Mouse (Mus musculus): ENCODE measurements around the gene Acvr1b.

Acvr1b gene

DNA sequence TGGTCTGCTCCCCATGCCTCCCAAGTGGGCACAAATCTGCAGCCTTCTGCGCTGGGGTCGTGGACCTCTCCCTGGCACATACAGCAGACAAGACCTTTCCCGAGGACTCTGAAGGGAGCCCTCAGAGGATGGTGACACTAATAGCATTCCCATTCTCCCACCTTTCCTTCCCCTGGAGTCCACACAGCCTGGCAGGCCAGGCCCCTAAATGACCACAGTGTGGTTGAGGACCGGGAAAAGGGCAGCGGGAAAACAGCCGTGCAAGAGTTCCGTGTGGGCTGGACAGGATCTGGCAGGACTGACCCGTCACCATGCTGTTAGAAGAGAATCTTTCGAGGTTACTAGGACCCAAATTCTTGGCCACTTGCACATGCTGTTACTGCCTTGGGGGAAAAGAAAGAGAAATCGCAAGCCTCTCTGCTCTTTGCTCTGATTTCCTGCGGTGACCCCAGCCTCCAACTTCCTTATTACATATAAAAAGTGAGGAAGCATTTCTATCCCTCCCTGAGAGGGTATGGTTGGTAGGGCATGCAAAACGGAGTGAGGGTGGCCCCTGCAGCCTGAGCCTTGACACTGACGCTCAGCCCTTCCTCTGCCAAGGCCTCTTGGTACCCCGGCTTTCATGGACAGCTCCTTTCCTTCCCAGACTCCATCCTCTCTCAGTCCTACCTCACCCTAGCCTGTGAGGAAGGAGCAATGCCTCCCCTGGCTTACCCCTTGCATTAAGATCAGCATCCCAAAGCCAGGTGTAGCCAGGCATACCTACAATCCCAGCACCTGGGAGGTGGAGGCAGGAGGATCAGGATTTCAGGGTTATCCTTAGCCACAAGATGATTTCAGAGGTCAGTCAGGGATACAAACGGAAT, 27.5 kb upstream of the Acvr1b start:
- no peak for DNase-seq (ENCODE audit: low read depth, low spot score)

DNA sequence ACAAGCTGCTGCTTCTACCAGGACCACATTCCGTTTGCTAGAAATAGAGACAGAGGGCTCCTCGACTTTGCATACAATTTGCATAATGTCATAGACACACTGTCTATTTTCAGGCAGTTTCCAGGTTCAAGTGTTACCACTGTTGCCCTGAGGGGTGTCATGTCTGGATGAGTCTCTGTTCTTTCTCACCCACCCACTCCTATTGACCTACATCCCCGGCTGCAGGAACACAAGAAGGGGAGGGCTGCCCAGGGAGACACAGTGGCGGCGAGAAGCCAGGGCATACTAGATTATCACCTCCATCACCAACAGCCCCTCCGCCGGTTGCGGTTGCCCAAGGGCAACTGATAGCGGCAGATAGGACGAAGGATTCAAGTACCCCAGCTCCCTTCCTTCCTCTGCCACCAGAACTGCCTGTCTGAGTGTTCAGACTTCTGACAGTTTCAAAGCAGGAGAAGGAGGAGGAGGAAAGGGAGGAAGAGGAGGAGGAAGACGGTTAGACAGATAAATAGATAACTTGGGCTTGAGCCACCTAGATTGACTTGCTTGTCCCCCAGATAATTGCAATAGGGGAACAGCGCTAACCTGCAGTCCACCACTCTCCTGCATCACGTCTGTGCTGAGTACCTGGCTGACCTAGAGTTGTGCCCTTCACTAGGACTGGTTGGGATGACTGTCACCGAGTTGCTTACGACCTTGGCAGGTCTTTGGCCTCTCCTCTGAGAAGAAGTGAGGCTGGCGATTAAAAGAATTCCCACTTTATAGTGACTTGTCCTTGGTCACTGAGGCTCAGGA, 26.6 kb upstream of the Acvr1b start:
- DNase-seq (ENCODE audit: low read depth, low spot score) = no peak

DNA sequence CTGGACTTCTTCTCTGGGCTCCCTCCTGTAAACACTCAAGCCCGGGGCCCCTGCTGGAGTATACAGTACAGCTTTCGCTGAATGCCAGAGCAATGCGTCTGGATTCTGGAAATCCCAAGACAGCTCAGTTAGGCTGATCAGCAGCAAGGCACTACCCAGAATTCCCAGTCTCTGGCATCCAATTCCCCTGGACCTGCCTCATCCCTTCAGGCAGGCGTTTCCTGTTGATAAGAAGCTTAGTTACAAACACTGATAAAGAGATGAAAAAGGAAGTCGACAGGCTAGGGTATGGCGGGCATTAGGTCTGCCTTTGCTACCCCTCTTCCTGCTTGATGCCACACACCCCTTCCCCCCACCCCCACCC, 26.0 kb upstream of the Acvr1b start:
- no peak for DNase-seq (ENCODE audit: low read depth, low spot score)

DNA sequence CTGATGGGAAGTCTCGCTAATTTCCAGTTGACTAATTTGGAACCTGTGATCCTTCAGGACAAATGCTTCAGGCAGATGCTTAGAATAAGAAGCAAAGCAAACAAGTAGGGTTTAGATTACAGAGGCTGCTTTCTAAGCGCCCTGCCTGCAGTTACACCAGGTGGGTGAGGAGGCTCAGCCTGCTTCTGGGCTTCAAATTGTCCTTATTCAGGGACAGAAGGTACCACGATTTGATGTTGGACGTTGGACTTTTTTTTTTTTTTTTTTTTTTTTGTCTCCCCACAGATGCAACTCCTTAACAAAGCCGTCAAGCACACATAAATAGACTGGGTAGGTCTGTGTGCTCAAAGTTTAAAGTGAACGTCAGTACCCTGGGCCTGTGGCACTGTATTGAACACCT, 25.3 kb upstream of the Acvr1b start:
- peak; percentile 46 for DNase-seq (ENCODE audit: low read depth, low spot score)

DNA sequence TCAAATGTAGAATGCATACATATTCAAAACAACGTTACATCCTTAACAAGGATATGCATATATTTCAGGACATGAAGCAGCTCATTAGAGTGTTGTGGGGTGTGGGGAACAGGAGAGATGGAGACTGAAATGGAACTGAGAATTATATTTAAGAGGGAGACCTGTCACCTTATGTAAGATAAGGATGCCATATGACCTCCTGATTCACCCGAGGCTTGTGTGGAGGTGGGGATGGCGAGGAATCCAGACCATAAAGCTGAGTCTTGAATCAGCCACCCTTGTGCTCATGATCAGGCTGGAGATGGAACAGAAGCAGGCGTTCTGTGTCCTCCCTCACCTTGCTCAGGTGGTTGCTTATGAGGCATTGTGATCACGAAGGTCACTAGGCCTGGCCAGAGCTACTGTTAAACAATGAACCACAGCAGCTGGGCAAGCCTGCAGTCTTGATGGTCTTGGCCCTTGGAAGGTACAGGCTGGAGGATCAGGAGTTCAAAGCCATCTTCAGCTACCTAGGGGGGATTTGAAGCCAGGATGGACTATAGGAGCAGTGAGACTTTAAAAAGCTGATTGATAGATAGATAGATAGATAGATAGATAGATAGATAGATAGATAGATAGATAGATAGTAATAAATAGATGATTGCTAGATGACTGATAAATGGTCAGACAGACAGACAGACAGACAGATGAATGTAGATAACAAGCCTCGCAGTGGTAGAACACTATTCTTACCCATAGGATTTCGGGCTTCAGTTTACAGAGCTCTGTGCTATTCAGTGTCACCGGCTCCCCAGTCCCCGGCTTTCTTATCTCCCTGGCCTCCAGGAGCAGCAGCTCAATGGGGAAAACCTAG, 22.2 kb upstream of the Acvr1b start:
- no peak for DNase-seq (ENCODE audit: low read depth, low spot score)

DNA sequence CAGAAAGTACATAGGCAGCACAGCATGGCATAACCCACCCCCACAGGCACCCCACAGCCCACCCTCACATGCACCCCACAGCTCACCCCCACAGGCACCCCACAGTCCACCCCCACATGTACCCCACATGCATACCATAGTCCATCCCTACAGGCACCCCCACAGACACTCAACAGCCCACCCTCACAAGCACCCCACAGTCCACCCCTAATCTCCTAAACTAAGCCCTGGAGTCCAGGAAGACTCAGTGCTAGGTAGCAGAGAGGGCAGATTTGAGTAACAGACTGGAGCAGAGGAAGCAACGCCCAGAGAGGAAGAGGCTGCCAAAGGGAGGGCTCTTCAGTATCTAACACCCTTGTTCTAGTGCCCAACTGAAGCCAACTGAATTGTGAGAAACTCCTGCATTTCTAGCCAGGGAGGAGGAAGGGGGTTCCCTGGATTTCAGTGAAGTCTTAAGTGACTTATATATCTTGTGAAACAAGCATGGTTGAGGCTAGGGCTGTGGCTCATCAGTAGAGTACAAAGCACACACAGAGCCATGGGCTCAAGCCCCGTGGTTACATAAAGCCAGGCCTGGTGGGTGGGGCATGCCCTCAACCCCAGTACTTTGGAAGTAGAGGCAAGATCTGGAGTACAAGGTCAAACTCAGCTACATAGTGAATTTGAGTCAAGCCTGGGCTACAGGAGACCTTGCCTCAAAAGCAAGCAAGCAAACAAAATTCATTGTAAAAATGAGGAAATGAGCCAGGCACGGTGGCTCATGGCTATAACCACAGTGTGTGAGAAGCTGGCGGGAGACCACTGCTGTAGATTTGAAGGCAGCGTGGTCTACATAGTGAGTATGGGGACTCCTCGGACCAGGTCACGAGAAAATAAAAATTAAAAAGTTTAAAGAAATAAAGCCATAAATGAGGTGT, 18.9 kb upstream of the Acvr1b start:
- DNase-seq (ENCODE audit: low read depth, low spot score) = no peak

DNA sequence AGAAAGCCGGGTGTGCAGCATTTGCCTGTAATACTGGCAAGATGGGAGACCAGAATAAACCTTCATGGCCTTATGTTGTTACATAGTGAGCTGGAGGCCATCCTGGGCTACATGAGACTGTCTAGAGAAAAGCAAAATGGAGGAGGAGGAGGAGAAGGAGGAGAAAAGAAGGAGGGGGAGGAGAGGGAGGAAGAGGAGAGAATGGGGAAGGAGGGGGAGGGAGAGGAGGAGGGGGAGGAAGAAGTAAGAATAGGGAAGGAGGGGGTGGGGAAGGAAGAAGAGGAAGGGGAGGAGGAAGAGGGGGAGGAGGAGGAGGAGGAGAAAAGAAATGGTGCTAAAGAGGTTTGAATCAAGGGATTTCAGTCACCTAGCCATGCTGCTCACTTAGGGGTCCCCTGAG, 13.7 kb upstream of the Acvr1b start:
- no peak for DNase-seq (ENCODE audit: low read depth, low spot score)

DNA sequence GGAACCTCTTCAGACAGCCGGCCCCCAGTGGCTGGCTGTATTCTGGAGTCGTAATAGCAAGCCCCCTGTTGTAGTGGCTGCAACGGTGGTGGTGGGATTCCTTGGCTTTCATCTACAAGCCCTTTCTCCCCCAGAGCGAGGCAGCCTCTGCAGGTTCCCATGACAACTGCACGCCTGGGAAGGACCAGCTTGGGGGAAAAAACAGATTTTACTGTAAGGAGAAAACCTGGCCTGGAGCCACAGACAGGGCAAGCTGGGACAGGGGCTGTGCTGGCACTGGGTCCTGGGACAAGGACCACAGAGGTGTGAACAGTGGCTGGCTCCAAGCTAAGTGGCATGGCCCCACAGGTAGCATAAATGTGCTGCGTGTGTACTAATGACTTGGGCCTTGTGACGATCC, 13.3 kb upstream of the Acvr1b start:
- DNase-seq (ENCODE audit: low read depth, low spot score) = no peak

DNA sequence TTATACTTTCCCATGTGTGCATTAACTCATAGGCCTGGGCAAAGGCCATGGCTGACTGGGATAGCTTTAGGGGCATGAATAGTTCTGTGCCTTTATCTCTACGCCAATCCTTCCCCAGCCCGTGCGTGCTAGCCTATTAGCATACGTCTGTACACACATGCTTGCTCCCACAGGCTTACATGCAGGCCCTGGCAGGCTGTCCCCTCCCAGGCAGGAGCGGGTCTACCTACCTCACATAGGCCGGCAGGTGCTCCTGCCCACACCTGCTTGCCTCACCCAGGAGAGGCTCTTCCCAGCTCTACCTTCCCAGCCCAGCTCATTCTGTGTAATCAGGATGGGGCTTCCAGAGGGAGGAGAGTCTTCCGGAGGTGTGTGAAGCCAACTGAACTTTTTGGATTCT, 12.3 kb upstream of the Acvr1b start:
- no peak for DNase-seq (ENCODE audit: low read depth, low spot score)

DNA sequence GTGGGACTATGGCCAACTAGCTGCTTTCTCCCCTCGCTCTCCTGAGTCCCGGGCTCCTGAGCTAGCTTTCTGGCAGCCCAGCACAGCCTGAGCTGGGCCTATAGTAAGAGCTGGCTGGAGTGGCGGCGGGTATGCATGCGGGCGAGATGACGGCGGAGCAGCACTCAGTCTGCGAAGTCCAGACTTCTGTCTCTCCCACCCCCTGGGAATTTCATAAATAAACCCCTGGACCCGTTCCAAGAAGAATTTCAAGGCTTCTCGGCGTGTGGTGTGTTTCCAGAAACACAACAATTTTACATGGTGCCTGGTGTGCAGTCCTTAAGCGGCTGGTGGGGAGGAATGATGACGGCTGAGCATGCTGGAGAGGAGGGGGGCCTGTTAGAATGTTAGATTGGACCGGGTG, 10.8 kb upstream of the Acvr1b start:
- no peak for DNase-seq (ENCODE audit: low read depth, low spot score)

DNA sequence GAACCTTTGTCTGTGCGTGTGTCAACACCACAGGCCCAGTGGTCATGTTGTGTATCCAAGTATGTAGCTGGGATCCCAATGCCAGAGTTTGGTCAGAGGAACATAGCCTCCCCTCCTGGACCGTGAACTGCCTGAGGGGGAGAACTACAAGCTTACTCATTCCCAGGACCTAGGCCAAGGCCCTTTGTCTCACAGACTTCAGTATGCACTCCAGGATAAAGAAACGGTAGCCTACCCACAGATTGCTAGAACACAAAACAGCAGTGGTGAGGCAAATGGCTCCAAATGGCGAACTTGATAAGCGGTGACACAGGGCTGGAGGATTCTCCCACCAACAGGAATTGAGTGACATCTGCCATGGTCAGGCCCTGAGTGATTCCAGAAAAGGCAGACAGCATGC, 10.0 kb upstream of the Acvr1b start:
- no peak for DNase-seq (ENCODE audit: low read depth, low spot score)

DNA sequence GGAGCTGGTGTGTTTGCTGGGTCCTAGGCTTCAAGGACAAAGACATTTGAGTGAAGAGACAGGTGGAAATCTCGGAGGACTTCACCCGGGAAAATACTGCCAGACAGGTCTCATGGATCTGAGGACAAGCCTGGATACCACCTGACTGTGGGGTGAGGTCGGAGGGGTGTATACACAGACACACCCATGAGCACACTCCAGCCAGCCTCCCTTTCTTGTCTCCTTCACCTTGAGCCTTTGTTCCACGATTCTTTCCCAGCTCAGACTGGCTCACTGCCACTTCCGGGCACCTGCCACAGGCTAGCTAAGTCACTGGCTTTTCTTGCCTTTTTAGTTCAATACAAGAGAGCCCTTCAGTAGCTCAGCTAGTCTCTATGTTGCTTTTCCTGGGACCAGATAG, 9.6 kb upstream of the Acvr1b start:
- peak; percentile 77 for DNase-seq (ENCODE audit: low read depth, low spot score)

DNA sequence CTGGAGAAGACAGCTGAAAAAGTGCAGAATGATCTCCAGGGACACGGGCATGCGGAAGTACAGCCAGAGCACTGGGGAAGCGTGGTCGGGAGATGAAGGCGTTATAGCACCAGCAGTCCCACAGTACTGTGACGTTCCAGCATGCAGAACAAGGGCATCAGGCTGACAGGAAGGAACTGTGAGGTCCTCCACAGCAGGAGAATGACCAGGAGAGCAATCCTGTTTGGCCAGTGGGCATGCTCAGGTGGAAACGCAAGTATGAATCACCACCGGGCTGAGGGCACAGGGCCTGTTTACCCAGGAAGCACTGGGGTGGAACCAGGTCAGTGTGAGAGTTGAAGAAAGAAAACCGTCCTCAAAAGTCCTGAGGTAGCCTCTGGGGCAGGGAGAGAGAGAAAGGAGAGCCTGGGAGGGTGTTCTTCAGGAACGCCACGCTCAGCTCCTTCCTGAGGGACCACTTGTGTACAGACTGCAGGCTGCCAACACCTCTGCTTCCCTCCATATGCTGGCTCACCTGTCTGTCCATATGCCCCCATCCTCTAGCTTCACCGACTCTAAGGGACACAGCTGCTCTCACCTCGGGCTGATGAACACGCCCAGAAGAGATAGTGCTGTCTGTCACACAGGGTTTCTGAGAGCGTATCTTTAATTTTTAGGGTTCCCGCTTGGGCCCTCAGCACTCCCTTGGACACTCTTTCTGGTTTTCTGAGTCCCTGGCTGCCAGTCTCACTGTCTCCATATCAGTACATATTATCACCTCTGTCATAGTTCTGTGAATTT, 8.0 kb upstream of the Acvr1b start:
- DNase-seq (ENCODE audit: low read depth, low spot score) = no peak

DNA sequence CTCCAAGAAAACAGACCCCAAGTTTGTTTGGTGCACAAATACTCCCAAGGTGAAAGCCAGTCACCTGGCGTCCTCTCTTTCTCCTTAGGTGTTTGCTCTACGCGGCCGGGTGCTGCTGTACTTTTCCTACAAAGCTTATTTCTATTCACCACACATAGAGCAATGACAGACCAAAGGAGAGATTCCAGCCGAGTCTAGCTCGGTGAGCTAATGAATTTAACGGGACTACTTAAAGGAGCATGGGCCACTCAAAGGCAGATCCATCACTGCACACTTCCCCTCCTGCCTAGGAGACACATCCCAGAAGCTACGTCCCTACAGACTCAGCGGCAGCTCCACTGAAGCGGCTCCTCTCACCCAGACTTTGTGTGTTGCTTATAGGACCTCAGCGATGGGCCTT, 6.3 kb upstream of the Acvr1b start:
- no peak for DNase-seq (ENCODE audit: low read depth, low spot score)

DNA sequence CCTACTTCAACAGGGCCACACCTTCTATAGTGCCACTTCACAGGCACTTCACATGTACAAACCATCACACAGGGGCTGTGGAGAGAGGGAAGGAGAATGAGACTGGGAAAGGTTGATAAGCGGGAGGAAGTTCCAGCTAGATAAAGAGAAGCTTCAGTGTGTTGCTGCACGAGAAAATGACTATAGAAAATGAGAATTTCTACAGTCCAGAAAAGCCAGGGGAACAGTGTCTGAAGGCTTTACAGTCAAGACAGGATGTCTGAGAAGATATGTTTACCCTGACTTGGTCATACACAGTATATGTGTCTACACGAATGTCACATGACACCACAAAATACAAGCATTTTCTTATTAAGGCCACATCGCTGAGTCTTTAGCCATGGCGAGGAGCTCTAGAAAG, 4.0 kb upstream of the Acvr1b start:
- DNase-seq (ENCODE audit: low read depth, low spot score) = no peak

DNA sequence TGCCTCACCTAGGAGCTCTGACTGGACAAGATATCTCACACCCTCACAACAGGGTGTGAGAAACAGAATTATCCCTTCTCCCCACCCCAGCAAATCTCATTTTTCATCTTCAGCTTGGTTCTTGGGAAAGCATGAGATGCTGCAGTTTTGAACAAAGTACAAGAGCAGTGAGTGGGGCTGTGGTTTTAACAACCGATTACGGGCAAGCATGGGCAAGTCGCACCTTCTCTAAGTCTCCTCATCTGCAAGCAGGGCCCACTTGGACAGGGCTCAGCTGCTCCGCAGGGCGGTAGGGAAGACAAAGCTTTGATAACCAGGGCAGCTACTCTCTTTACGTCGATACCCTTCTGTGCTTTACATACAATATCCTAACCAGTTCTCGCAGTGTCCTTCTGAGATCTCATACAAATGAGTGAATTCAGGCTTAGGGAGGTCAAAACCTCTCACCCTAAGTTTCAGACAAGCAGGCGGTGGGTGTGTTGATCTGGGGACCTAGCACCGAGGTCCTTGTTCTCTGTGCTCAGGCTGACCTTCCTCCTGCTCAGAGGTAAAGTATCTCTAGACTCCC, 3.4 kb upstream of the Acvr1b start:
- no peak for DNase-seq (ENCODE audit: low read depth, low spot score)

DNA sequence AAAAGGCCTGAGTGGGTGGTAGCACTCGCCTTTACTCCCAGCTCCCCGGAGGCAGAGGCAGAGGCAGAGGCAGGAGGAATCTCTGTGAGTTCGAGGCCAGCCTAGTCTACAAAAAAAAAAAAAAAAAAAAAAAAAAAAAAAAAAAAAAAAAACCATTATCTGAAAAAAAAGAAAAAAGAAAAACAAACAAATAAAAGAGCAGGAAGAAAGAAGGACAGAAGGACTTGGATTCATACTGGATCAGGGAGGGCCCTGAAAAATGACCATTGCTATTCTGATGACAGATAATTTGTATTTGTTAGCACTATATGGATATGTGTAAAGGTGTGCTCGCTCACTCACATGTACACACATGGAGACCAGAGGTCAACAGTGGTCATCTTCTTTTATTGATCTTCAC, 2.6 kb upstream of the Acvr1b start:
- no peak for DNase-seq (ENCODE audit: low read depth, low spot score)

DNA sequence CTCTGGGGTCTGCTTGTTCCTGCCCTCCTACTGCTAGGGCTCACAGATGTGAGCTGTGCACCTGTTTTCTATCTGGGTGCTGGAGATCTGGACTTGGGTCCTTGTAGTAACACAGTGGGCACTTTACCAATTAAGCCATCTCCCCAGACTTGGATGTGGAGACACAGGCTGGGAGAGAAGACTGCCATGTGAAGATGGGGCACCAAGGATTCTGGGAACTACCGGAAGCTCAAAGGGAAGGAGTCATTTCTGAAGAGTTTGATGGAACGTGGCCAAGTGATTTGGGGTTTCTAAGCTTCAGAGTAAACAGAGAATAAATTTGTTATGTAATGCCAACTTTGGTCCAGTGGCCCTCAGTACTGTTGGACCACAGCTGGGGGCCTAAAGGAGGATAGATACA, 1.9 kb upstream of the Acvr1b start:
- no peak for DNase-seq (ENCODE audit: low read depth, low spot score)

DNA sequence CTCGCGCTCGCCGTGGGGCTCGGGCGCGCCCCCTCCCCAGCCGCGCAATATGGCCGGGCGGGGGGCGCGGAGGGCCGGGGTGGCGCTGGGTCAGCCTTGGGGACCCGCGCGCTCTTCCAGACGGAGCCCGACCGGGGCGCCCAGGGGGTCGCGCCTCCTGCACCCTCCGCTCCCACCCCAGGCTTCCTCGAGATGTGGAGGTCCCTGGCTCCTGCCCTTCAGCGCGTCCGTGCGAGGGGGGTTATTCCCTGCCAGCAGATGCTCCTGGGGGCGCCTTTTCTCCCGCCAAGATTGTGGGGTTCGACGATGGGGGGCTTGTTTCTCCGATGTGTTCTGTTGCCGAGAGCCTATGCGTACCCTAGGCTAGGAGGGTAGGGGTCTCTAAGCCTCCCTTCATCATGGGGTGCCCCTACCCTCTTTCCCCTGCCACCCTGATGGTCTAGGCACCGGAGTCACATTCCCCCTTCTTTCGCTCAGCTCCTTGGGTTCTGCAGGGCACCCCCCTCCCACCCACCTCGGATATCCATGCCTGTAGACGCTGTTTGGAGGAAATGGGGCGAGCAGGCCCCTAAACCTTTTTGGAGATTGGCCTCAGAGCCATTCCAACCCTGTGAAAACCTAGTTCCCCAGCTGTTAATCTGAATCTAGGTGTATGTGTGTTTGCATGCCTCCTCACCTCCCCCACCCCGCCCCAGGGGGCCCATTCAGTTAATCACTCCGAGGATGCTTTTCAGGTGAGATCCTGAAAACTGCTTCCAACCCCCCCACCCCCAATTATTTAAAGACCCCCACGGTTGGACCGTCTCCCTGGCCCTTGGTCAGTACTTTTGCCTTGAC, 645 bp downstream of the Acvr1b start:
- DNase-seq (ENCODE audit: low read depth, low spot score) = peak; percentile 20
